Mouse (Mus musculus) 3134 (cell line): ENCODE results near the gene Syt2.
A peak's percentile ranks its signal among the peaks of the same experiment; 100 is the strongest.

Experiments used
- DNase-seq: peaks from one replicate; pipeline ENCODE4 v3.0.0-alpha.2; 2011; ENCODE audit warnings: low spot score; ENCODE audit not compliant: insufficient read length; ENCODE audit errors: extremely low read depth

Syt2 gene

DNA sequence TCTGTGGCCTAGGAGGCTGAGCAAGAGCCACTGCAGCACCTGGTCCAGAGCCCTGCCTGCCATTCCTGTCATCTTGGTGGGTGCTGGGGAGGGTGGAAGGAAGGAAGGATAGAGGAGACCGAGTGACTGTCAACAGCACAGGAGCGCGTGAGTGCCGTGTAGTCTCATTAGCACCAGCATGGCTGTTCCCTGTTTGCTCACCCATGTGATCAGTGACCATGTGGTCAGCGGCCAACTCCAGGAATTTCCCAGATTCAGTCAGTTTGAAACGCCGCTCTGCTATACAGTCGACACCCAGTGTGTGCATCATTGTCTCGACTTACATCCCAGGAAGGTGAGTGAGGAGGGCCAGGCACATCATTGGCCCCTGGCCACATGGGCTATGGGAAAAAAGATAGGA, 91.0 kb downstream of the Syt2 start:
- DNase-seq, result no peak

DNA sequence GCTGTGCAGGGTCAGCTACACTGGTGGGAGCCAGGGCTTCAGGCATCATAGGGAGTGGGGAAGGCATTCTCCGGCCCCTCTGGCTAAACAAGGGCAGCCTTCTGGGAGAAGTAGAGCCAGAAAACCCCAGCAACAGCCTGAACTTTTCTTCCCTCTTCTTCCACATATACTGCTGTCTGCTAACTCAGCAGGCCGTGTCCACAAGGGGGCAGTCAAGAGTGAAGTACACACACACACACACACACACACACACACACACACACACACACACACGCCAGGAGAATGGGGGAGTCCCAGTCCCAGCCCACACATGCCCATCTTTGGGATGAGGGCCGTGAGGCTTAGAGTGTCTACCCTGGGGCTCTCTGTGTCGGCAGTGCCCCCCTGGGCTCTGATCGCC, 95.0 kb downstream of the Syt2 start:
- DNase-seq, result no peak

DNA sequence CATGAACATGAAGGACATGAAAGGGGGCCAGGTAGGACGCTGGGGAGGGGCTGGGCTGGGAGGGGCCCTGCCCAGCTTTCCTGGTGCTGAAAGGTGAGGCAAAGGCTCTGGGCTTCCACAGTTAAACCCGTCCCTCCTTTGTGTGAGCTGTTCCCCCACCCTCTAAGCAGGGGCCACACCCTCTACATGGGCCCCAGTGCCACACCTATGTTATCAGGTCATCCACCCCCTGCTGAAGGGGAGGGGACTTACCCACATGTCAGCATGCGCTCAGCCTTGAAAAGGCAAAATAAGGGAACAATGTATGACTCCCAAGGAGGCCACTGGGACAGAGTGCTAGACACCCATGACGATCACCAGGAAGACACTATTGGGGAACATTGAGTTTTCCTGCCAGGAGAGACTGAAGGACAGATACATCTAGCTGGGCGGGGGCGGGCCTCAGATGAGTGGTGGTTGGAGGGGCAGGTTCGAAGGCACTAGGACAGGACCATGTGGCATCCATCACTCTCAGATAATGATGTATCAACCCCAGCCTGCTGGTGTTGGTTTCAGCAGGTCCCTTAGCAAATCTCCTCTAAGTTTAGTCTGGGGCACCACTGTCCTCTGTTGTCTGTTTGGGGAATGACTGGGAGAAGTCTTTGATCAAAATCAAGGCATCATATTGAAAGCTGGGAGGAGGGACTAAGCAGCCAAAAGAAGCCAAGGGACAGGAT, 95.6 kb downstream of the Syt2 start:
- DNase-seq, result no peak

DNA sequence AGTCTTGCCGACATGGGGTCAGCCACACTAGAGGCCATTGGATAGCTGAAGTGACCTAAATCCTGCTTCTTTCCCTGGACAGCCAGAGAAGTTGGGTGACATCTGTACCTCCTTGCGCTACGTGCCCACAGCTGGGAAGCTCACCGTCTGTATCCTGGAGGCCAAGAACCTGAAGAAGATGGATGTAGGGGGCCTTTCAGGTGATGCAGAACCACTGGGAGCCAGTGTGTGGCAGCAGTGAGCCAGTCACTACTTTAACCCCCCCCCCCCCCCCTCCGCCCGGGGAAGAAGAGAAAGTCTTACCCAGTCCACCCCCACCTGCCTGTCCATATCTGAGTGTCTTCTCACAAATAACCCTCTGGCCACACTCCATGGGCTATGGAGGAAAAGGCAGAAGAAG, 99.2 kb downstream of the Syt2 start:
- no peak for DNase-seq

DNA sequence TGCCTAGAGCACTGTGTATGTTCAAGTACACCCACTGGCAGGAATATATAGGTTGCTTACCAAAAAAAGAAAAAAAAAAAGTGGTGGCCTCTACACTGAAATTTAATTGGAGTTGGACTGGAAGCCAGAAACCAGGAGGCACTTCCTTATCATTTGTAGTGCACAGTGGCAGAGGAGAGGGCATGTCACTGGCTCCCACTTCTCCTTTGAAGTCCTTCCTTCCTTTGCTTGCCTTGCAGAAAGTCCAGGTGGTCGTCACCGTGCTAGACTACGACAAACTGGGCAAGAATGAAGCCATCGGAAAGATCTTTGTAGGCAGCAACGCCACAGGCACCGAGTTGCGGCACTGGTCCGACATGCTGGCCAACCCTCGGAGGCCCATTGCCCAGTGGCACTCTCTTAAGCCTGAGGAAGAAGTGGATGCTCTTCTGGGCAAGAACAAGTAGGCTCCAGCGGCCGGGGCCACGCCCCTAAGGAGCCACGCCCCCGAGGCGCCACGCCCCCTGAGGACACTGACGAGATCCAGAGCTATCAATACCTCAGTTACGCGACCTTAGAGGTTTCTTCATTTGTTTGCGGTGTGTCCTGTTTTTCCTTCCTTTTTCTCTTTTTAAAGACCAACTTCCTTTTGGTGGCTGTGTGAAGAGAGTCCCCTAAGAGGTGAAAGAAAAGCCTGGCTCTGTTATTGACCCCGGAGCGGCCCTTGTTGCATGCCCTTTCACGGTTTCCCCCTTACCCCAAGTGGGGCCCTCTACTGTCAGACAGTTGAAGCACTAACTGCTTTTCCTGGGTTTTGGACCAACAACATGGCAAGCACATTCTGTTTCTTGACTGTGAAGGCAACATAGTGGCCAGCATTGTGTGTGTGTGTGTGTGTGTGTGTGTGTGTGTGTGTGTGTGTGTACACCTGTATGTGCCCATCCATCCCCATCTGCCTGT, 101.0 kb downstream of the Syt2 start:
- DNase-seq, result peak; percentile 48

DNA sequence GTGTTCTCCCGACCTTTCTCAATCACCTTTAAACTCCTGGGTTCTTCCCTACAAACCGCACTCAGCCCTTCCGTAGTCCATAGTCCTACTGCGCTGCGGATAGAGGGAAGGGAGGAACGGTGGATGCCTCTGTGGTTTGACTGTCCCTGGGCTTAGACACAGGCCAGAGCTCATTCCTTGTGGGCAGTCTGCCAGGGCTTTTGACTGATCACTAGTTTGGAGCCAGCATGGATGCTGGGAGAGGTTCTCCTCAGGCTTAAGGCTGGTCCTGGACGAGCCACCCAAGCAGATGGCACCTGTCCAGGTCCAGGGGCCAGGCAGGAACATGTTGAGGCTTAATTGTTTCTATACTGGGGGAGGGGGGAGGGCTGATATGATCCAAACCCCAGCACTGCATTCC, 103.4 kb downstream of the Syt2 start:
- no peak for DNase-seq

DNA sequence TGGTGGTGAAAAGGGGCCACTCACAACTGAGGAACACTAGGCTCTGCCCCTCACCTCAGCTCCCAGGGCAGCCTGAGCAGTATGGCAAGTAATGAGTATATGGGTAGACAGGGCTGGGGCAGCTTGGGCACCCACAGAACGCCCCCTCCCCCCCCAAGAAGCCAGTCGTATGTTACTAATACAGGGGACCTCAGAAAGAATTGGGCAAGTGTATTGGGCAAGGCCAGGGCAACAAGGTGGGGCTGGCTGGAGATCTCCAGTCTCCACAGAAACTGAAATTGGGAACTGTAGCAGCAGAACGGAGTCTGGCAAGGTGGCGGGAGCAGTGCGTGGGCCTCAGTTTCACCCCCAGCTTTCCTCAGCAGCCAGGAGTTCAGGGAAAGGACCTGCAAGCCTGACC, 106.0 kb downstream of the Syt2 start:
- DNase-seq, result no peak

DNA sequence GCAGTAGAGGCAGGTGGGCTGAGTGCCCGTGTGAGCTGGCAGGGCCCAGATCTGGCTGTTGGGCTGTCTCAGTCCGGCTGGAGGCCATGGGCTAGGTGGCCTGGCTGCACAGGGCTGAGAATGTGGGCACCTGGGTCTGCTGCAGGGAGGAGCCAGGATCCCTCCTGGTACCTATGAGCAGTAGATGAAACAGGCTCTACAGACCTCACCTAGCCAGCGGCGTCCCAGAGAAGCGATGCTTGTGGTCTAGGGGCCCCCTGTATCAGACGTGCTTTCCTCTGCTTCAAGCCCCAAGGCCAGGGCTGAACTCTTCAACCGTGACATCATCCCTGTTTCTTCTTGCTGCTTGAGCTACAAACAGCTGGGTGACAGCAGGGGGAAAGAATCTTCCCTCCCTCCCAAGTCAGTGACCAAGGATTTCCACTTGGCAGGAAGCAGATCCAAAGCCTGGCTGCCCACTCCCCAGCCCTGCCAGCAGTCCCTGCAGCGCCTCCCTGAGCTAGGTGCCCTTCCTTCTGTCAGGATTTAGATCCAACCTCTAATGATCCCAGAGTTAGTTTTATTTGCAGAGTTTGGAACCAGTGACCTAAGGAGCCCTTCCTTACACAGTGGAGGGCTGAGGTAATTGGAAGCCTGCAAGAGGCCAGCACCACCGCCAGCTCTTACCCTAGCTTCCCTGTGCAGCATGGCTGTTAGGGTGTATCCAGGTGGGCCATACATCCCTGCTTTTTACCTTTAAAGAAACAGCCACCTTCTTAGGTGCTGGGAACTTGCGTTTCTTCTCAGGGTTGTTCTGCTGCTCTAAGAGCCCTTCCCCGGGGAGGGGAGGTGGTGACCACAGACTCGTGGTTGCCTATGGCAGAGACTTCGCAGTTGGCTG, 107.5 kb downstream of the Syt2 start:
- no peak for DNase-seq

DNA sequence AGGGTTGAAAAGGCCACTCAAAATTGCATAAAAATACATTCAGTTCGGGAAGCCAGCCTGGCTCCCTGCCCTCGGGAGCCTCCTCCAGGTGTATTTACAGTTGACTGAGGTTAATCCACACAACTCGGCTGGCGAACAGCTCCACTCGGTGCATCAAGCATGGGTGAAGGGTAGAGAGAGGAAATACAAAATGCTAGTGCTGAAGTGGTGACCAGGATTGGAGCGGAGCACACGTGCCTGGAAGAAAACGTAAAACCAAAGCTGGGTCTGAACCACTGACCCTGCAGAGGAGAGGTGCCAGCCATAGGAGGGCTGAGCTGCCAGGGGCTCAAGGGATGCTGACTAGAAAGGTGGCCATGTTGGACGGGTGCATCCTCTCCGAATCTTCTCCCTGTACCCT, 108.3 kb downstream of the Syt2 start:
- no peak for DNase-seq

DNA sequence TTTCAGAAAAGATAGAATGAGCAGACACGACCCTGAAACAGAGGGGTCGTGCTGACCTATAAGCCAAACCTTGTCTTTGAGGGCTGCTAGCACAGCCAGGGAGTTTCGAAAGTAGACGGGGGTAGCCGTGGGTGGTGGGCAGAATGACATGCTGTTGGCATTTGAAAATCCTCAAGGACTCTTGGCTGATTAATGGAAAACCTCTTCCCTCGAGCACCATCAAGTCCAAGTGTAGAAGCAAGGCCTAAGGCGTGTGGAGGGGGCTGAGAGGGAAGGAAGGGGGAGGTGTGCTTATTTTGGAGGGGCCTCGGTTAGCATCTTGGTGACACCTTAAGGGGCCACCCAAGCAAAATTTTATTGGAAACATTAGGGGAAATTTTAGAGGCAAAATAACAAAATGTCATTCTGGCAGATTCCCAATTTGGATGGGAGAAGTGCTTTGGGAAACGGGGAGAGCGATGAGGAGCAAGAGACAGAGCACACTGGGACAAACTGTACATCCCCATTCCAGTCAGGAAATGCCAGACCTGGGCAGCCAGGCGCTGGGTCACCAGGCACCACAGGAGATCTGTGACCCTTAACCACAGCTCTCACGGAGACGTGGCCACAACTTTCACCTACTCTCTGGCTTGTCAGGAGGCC, 109.2 kb downstream of the Syt2 start:
- no peak for DNase-seq

DNA sequence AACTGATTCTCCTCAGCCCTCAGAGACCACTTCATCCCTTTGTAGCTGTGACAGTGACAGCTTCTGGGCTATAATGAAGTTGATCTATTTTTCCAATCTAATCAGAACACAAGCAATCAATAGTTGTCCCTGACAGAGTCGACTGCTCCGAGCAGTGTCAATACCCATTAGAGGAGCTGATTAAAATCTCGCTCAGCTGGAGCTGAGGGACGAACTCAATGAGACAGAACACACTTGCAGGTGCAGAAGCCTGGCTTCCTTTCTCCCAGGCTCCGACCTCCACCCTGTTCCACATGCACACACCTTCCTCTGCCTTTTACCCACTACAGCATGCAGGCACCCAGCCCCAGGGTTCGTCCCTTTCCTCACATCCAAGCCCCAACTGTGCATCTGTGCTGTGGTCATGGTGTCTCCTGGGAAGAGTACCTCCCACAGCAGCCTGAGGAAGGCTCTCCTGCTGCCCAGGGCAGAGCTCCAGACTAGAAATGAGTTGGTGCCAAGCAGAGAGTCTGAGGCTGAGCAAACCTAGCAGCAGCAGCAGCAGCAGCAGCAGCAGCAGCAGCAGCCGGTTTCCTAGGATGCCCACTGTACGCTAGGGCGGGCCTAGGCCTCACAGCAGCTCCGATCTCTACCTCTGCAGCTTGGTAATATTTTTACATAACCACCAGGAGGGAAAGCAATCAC, 109.9 kb downstream of the Syt2 start:
- no peak for DNase-seq

DNA sequence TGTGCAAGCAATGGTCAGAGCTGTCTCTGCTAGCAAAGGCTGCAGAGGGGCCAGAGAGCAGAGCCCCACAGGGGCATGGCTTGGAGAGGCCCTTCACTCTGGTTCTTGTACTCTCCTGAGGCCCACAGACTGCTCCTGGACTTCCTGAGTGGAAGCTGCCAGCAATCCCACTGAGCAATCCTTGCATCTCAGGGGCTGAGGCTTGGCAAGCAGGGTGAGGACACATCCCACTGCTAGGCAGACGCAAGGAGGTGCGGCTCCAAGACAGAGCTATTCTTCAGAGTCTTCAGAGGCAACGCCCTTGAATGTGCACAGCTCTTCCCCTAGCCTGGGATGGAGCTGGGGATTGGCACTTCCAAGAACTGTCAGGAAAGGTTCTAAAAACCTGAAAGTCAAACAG, 110.8 kb downstream of the Syt2 start:
- no peak for DNase-seq

DNA sequence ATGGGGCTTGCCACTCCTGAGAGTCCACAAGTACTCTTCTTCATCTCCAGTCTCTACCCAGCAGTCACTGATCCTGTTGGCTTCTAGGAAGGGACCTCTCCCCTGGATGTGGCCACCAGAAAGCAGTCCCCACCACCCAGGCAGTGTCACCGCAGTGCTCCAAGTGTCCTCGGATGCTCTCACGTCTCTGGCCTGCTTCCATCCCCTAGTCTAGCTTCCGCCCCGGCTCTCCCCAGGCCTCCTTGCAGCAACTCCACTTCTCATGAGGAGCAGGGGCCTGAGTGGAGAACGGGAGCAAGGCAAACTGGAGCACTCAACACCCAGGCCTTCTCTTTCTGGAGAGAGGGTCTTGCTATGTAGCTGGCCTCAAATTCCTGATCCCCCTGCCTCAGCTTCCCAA, 112.7 kb downstream of the Syt2 start:
- no peak for DNase-seq

DNA sequence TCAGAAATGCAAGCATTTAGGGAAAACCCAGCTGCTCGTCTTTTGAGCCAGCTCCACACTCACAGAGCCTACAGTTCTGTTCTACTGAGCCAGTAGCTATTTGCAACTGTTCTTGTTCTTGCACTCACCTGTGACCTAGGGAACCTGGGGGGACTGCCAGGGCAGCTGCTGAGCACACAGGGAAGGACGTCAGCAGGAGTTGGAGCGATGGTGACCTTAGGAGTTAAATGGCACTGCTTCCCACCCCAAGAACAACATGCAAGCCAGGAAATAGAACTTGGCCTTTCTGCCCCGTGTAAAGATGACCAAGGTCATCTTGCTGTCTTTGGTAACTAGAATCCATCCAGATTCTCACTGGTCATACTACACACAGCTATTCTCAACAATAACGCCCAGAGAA, 114.2 kb downstream of the Syt2 start:
- no peak for DNase-seq

DNA sequence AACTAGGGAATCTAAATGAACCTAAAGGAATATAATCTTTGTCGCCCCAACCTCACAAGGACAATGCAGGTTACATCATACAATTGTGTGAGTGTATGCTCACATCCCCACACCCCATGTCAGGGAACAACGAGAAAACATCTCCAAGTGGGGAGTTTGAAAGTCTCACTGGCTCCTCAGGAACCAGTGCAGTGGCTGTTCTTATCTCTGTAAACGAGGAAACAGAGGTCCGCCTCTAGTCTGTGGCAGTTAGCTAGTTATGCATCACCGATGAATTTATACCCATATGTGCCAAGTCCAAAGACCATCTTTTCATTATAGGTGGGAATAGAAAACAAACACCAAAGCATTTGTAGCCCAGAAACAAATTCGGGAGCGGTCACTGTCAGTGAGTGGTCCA, 115.1 kb downstream of the Syt2 start:
- no peak for DNase-seq

DNA sequence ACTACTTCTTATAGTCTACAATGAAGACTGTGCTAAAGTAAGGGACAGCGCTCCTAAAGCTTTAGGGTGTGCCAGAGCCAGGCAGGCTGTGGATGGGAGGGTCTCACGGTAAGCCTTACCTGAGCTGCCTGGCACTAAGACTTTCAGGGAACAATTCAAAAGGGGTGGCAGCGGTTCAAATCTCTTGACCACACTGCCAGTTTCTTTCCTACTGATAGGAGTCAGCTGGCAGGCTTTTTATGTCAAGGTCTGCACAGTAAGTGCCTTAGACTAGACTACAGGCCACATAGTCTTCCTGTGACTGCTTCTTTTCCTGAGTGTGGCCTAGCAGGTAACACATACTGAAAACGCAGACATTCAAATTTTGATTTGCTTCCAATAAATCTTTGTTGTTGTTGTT, 116.8 kb downstream of the Syt2 start:
- DNase-seq, result no peak

DNA sequence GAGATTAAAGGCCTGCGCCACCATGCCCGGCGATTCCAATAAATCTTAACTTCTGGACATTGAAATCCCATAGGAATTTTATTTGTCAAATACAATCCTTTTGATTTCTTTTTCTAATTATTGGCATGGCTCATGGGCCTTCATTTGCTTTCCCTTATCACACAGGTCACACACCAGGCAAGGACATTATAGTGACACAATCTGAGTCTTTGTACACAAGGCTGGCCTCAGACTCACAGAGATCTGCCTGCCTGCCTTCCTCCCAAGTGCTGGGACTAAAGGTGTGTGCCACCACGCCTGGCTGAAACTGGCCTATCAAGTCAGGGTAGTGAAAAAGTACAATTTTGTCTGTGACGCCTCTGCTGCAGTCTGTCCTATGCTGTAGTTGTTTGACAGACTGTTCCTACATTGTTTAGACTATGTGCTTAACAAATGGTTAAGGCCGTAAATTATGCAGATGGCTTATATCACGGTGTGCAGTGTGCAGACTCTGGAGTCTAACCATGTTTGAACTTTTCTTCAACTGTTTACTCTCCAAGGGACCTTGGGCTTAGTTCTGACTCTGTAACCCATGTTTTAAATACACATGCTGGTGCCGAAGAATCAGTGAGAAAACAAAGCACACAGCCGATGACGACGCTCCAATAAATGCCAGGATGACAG, 117.4 kb downstream of the Syt2 start:
- DNase-seq, result no peak

DNA sequence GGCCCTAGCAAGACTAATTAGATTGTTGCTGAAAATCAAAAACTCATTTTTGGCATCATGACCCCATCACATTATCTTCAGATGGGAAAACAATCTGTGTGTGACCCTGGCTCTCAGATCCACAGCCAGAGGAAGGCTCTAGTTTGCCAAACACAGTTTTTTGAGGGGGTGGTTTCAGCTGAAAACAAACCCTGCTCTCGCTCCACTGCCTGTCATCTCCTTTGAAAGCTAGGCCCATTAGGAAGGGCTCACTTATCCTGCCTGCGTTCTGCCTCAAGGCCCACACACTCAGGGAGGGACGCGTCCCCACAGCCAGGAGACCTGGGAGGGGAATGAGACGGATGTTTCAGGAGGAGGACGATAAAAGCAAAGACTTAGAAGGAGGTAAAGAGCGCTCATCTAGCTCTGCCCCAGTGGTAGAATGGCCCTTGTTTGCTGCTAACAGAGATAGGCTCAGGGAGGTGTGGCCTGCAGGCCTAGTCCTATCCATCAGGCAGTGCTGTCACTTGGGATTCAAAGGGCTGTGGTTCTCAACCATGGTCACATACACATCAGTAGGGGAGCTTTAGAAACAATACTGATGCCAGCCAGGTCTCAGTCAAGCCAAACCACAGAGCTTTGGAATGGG, 118.5 kb downstream of the Syt2 start:
- DNase-seq, result no peak

DNA sequence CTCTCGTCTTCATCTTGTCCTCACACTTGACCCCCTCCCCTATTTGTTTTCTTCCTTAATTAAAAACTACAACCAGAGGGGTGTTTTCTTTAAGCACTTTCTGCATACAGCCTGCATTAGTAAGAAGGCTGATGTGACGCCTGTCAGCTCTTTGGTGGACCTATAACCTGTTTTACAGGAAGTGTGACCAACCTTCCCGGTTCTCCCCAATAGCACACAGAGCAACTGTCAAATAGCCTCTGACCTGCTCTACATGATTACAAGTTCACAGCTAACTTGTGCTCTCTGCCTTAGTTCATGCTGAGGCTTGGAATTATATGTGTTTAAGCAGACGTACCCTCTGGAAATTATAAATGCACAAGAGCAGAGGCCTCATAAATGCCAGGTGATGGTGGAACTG, 120.0 kb downstream of the Syt2 start:
- DNase-seq, result no peak
